Mouse (Mus musculus) retina, postnatal 1 day (tissue): ENCODE measurements around the gene Hist1h1d.
"Not testable (repeated sequence)": the region's sequence is repeated elsewhere in the genome, so short reads cannot be mapped to it uniquely, and the experiment has no call there.

Experiments used
- DNase-seq: peaks from one replicate; pipeline ENCODE4 v3.0.0-alpha.2; 2012

The Hist1h1d gene

DNA sequence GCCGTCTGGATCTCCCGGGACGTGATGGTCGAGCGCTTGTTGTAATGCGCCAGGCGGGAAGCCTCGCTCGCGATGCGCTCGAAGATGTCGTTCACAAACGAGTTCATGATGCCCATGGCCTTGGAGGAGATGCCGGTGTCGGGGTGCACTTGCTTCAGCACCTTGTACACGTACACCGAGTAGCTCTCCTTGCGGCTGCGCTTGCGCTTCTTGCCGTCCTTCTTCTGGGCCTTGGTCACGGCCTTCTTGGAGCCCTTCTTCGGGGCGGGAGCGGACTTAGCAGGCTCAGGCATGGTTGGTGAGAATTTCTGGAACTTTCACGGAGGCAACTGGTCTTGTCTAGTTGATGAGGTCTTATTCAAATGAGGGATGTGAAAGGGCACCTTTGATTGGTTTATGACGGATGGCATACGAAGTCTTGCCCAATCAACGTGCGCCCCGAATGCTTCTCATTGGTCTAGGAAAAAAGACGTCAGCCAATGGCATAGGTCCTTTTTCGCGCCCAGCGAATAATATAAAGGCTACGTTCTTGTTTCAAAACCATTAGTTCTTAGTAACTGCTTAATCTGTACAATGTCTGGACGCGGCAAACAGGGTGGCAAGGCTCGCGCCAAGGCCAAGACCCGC, 20.9 kb downstream of the Hist1h1d start, which contains the start of the genes Hist1h2bf and Hist1h2ad:
Hist1h2bf (minus strand) TSS at position 299 of the 627 bp plus-strand sequence.
Hist1h2ad (plus strand) TSS at position 484 of the 627 bp plus-strand sequence.
- peak; percentile 100 for DNase-seq

DNA sequence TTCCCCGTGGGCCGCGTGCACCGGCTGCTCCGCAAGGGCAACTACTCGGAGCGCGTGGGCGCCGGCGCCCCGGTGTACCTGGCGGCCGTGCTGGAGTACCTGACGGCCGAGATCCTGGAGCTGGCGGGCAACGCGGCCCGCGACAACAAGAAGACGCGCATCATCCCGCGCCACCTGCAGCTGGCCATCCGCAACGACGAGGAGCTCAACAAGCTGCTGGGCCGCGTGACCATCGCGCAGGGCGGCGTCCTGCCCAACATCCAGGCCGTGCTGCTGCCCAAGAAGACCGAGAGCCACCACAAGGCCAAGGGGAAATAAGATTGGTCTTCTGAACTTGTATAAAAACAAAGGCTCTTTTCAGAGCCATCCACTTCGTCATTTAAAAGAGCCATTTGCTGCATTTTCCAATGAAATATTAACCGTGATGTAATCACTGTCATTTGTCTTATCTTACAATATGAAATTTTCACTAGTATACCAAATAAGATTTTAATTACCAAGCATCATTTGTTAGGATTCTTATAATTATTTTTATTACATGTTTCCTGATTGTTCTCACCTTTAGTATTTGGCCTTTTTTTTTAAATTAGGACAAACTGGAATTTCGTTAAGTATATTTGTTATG, 21.6 kb downstream of the Hist1h1d start:
- DNase-seq = peak; percentile 46

DNA sequence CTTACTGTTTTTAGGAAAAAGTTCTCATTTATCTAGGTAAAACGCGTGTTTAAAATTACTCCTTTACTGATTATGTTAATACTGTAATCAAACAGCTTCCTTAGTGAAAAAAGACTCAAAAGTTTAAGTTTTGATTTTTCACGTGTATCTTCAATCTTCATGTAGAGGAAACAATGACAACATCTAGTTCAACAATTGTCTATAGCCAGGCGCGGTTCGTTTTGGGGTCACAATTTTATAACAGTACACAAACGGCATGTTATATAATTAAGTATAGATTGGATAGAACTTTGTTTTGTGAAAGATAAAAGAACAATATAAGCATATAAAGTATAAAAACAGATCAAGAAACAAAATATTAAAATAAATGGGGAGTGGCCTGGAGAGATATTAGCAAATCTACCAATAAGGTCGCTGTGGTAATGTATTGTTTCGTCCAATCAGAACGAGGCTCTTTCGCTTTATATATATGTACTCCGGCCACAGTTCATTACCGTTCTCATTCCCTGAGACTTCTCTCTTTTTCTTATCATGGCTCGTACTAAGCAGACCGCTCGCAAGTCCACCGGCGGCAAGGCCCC, 22.3 kb downstream of the Hist1h1d start, which contains the start of gene Hist1h3d:
Hist1h3d (plus strand) TSS at position 493 of the 581 bp plus-strand sequence.
- DNase-seq = peak; percentile 93

- DNase-seq = peak; percentile 39
Observed at GRCm38 (mm10) chr13:23575864-23576313, 22.8 kb downstream of the Hist1h1d start.

DNA sequence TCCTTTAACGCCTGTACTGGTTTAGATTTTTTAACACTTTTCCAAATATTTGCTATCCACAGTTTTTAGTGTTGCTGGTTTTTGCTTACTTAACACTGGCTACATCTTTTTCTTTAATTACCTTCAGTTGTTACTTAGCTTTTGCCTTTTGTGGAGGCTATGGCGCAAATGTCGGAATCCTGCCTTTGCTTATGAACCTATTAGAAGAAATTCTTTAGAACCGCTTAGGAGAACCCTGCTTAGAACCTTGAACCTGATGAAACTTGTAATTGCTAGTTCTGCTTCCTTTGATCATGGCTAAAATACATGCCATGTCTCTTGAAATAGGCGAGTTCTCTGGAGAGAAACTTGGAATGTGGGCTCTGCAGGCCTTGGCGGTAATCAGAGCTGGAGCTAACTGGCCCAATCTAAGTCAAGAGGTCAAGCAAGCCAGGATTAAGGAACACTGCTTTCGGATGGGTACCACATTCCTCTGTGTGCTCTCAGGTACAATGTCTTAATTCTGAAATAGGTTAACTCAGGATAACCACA, 23.4 kb downstream of the Hist1h1d start:
- DNase-seq = peak; percentile 27

- no peak for DNase-seq
Observed at GRCm38 (mm10) chr13:23576906-23577639, 24.0 kb downstream of the Hist1h1d start.

DNA sequence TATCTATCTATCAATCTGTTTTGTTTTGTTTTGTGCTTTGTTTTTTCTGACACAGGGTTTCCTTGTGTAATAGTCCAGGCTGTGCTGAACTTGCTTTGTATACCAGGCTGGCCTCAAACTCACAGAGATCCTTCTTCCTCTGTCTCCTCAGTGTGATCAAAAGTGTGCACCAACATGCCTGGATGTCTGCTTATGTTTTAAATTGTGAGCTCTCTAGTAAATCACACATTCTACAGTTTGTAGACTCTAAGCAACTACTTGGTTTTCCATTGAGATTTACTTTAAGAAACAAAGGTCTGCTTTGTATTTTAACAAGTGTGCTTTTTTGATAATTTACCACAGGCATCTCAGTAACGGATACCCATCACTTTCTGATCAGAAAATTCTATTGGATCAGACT, 24.8 kb downstream of the Hist1h1d start:
- DNase-seq = no peak

- peak; percentile 99 for DNase-seq
Observed at GRCm38 (mm10) chr13:23581408-23582218, 28.6 kb downstream of the Hist1h1d start, which contains the start of gene Hist1h4d. Gene Hist1h4d, plus strand, starts transcription at chr13:23581598.

DNA sequence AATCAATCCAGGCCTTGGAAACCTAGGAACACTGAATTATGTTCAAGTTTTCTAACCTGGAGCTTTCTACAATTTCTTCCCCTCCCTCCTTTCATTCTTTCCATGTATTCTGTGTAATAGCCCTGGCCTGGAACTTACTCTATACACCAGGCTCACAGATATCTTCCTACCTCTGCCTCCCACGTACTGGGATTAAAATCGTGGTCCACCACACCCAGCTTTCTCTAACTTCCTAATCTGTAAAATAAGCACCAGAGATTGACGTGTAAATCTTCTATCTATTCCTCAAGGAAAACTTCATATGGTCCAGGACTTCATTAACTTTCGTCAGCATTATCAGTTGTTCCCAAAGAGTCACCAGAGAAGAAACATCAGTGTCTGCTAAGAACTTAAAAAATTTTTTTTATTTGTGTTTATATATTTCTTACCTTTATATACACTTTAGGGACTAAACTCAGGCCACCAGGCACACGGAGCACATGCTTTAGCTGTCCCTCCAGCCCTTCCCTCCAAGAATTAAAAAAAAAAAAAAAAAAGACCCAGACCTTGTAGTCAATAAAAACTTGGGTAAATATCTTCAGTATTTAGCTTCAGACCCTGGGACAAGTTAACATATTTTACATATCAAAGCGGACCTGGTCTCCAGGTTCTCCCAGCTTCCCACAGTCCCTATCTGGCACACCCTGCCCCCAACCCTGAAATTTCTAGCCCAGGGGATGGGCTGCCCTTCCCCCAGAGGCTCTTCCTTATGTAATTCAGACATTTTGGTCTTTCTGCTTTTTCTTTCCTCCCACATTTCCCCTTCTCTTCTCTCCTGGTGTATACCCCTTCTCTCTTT, 29.4 kb downstream of the Hist1h1d start:
- DNase-seq = no peak

GRCm38 (mm10) chr13:23583387-23584068, 30.5 kb downstream of the Hist1h1d start:
- DNase-seq = no peak

- no peak for DNase-seq
Observed at GRCm38 (mm10) chr13:23584331-23584730, 31.3 kb downstream of the Hist1h1d start.

DNA sequence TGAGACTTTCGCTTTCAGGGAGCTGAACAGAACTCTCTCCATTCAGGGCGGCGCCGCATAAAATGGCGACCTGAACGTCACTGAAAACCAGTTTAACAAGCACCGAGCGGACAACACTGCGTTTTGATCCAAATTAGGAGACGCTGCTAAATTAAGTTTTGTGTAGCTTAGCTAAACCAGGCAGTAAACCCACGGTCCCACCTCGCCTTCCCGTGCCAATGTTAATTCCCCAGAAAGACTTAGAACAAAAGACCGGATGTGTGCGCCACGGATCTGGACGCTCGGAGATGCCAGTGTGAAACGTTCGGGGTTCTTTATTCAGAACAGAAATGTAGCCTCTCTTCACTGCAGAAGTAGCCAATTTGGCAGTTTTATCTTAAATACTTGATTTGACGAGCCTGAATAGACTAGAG, 32.0 kb downstream of the Hist1h1d start:
- peak; percentile 80 for DNase-seq

DNA sequence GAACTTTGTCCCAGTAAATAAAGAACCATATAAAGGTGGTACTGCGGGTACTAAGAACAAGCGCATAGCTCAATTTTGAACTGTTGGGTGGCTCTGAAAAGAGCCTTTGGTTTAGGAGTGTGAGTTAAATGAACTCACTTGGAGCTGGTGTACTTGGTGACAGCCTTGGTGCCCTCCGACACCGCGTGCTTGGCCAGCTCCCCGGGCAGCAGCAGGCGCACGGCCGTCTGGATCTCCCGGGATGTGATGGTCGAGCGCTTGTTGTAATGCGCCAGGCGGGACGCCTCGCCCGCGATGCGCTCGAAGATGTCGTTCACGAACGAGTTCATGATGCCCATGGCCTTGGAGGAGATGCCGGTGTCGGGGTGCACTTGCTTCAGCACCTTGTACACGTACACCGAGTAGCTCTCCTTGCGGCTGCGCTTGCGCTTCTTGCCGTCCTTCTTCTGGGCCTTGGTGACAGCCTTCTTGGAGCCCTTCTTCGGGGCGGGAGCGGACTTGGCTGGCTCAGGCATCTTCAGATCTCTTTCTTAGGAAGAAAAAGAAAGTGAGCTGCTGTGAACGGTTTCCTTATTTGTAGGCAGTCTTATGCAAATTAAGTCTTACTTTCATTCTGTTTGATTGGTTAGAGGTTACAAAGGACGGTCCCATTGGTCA, 32.5 kb downstream of the Hist1h1d start:
- peak; percentile 96 for DNase-seq

GRCm38 (mm10) chr13:23586099-23586939, 33.3 kb downstream of the Hist1h1d start:
- DNase-seq = peak; percentile 62

DNA sequence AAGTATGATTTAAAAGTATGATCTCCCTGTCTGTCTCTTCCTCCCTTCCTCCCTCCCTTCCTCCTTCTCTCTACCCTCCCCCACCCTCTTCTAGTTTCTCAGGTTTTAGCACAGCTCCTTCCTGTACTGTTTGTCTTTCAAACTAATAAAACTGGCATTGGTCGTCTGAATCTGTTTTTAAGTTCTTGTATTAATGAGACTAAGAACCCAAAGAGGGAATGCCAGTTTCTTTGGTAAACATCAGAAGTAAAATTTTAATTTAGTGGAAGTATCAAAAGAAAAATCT, 33.8 kb downstream of the Hist1h1d start:
- DNase-seq = no peak

GRCm38 (mm10) chr13:23591206-23591605, 38.1 kb downstream of the Hist1h1d start:
- no peak for DNase-seq

GRCm38 (mm10) chr13:23591886-23592285, 38.8 kb downstream of the Hist1h1d start:
- DNase-seq = not testable (repeated sequence)

DNA sequence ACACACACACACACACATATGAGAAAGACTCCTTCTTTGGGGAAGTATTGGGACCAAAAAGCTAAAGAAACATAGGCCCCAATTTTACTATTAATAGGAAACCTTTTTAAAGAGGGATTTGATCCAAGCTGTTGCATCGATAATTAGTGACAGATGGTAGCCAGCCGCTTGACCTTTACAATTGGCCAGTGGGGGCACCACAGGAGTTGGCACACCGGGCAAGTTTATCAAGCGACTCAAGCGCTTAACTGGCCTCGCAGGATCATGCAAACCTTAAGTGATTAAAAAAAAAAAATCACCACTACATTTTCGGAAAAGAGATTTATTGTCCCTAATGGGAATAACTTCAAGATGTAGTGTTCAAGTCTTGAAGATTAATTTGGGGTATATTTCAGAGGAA, 39.6 kb downstream of the Hist1h1d start:
- peak; percentile 27 for DNase-seq
